Mouse (Mus musculus): ENCODE results near the gene Zfp488.

Zfp488 gene

GRCm38 (mm10) chr14:33978604-33979059 lies at the start of gene Zfp488:
Zfp488 (minus strand) TSS chr14:33978764.
- no peak for DNase-seq

GRCm38 (mm10) chr14:34026710-34027109 lies 48.1 kb upstream of the Zfp488 start:
- DNase-seq: no peak

- no peak for DNase-seq
These were observed 38.4 kb upstream of the Zfp488 start for GRCm38 (mm10) chr14:34016938-34017337.

GRCm38 (mm10) chr14:34016381-34016780 lies 37.8 kb upstream of the Zfp488 start, which contains the start of gene Gm5460:
Gm5460 (plus strand) TSS chr14:34016758.
- DNase-seq: no peak

GRCm38 (mm10) chr14:34015063-34015462 lies 36.5 kb upstream of the Zfp488 start, which contains the start of gene Gm30083:
Gm30083 (minus strand) TSS chr14:34015182.
- DNase-seq: no peak

GRCm38 (mm10) chr14:34002358-34002757 lies 23.8 kb upstream of the Zfp488 start:
- no peak for DNase-seq

- DNase-seq: no peak
These were observed 22.9 kb upstream of the Zfp488 start for GRCm38 (mm10) chr14:34001445-34001844.

- no peak for DNase-seq
These were observed 21.5 kb upstream of the Zfp488 start for GRCm38 (mm10) chr14:34000076-34000475.

- DNase-seq: no peak
These were observed 18.9 kb upstream of the Zfp488 start for GRCm38 (mm10) chr14:33997427-33997826.

- no peak for DNase-seq
These were observed 15.1 kb upstream of the Zfp488 start for GRCm38 (mm10) chr14:33993521-33994289.

- no peak for DNase-seq
These were observed 14.5 kb upstream of the Zfp488 start for GRCm38 (mm10) chr14:33993051-33993450.

GRCm38 (mm10) chr14:33991971-33992370 lies 13.4 kb upstream of the Zfp488 start:
- no peak for DNase-seq

- no peak for DNase-seq
These were observed 10.6 kb upstream of the Zfp488 start for GRCm38 (mm10) chr14:33989201-33989600.

- DNase-seq: no peak
These were observed 816 bp downstream of the Zfp488 start for GRCm38 (mm10) chr14:33977748-33978147.

- no peak for DNase-seq
These were observed 3.8 kb downstream of the Zfp488 start for GRCm38 (mm10) chr14:33974752-33975151.

GRCm38 (mm10) chr14:33972679-33973078 lies 5.9 kb downstream of the Zfp488 start:
- no peak for DNase-seq

GRCm38 (mm10) chr14:33965675-33966074 lies 12.9 kb downstream of the Zfp488 start:
- no peak for DNase-seq

- DNase-seq: no peak
These were observed 19.2 kb downstream of the Zfp488 start for GRCm38 (mm10) chr14:33959341-33959740.

- no peak for DNase-seq
These were observed 19.7 kb downstream of the Zfp488 start for GRCm38 (mm10) chr14:33958841-33959240.

- DNase-seq: no peak
These were observed 20.4 kb downstream of the Zfp488 start for GRCm38 (mm10) chr14:33958186-33958585.

GRCm38 (mm10) chr14:33956055-33956454 lies 22.5 kb downstream of the Zfp488 start:
- no peak for DNase-seq

GRCm38 (mm10) chr14:33953761-33954160 lies 24.8 kb downstream of the Zfp488 start, which contains the start of gene Rbp3:
Rbp3 (plus strand) TSS chr14:33954003.
- DNase-seq: no peak

GRCm38 (mm10) chr14:33952233-33952981 lies 26.2 kb downstream of the Zfp488 start:
- DNase-seq: no peak

- no peak for DNase-seq
These were observed 32.4 kb downstream of the Zfp488 start for GRCm38 (mm10) chr14:33946125-33946524.
